In the genomic region with DNA sequence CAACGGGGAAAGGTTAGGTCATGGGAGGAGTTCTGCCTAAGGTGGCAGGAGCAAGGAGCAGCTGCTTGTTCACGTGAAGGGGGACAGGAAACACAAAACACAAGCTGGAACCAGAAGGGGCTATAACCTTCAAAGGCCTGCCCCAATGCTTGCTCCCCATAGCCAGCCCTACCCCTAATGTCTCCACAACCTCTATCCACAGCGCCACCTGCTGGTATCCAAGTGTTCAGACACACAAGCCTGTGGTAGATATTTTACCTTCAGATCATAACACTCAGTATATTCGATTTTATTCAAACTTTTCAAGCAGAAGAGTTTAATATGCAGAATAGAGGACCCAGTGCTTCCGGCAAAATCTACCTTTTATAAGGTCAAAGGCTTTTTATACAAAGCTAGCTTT, we compare ENCODE assay signal across 11 mouse cellular contexts.
DNase-seq lines count a peak whose midpoint lies in the region; ATAC-seq lines count a peak whose summit lies in the region.
"Had no signal": no experiment of that assay in that cellular context is flagged by ENCODE, and none has a peak within 500 bp of the region (broad histone marks: within the 10 kb centered on the region; RNA-seq: fewer than 3 reads in every experiment).

No protein-coding gene starts in this region.

- H3K36me3 ChIP-seq in forebrain, embryonic 11.5 days (ENCODE audit: control insufficient read depth, insufficient read depth, low read length) = no peaks in the 10 kb centered on the region
- no peaks in the 10 kb centered on the region for H3K36me3 ChIP-seq in forebrain, embryonic 13.5 days (ENCODE audit: poor library complexity, severe bottlenecking)
- no peaks in the 10 kb centered on the region for H3K36me3 ChIP-seq in midbrain, embryonic 11.5 days (ENCODE audit: control insufficient read depth, insufficient read depth, low read length)
- H3K36me3 ChIP-seq in midbrain, embryonic 16.5 days (ENCODE audit: control insufficient read depth, insufficient read depth, low read length) = no peaks in the 10 kb centered on the region
- H3K36me3 ChIP-seq in kidney, embryonic 16.5 days (ENCODE audit: insufficient read depth, low read length) = no peaks in the 10 kb centered on the region
- H3K36me3 ChIP-seq: embryonic facial prominence, embryonic 15.5 days had no signal

- H3K9ac ChIP-seq in forebrain, embryonic 11.5 days (ENCODE audit: low read length) = no peak overlapping the region
- no peak overlapping the region for H3K9ac ChIP-seq in forebrain, embryonic 13.5 days
- no peak overlapping the region for H3K9ac ChIP-seq in midbrain, embryonic 11.5 days (ENCODE audit: low read length)
- H3K9ac ChIP-seq in midbrain, embryonic 16.5 days (ENCODE audit: low read depth, low read length) = no peak overlapping the region
- no peak overlapping the region for H3K9ac ChIP-seq in kidney, embryonic 16.5 days (replicated peaks; ENCODE audit: low read length)
- H3K9ac ChIP-seq: embryonic facial prominence, embryonic 15.5 days had no signal

- H3K4me1 ChIP-seq in forebrain, embryonic 11.5 days (replicated peaks; ENCODE audit: control insufficient read depth, insufficient read depth, low read length) = no peaks in the 10 kb centered on the region
- peaks cover 8% of the 10 kb centered on the region; the same call in 1 of the 2 replicates for H3K4me1 ChIP-seq in forebrain, embryonic 13.5 days
- no peaks in the 10 kb centered on the region for H3K4me1 ChIP-seq in midbrain, embryonic 11.5 days (ENCODE audit: control insufficient read depth, insufficient read depth, low read length)
- peaks cover 3% of the 10 kb centered on the region; the same call in 1 of the 2 replicates for H3K4me1 ChIP-seq in midbrain, embryonic 16.5 days (ENCODE audit: control insufficient read depth, insufficient read depth, low read length)
- H3K4me1 ChIP-seq in kidney, embryonic 16.5 days (ENCODE audit: insufficient read depth, low read length) = no peaks in the 10 kb centered on the region

- no peaks in the 10 kb centered on the region for H3K27me3 ChIP-seq in forebrain, embryonic 11.5 days (ENCODE audit: control insufficient read depth, insufficient read depth, low read length)
- no peaks in the 10 kb centered on the region for H3K27me3 ChIP-seq in forebrain, embryonic 13.5 days
- no peaks in the 10 kb centered on the region for H3K27me3 ChIP-seq in midbrain, embryonic 11.5 days (ENCODE audit: control insufficient read depth, insufficient read depth, low read length)
- no peaks in the 10 kb centered on the region for H3K27me3 ChIP-seq in midbrain, embryonic 16.5 days (ENCODE audit: control insufficient read depth, insufficient read depth, low read depth, low read length)
- no peaks in the 10 kb centered on the region for H3K27me3 ChIP-seq in kidney, embryonic 16.5 days (ENCODE audit: insufficient read depth, low read length)
- H3K27me3 ChIP-seq: embryonic facial prominence, embryonic 15.5 days had no signal

- H3K4me3 ChIP-seq in forebrain, embryonic 11.5 days (ENCODE audit: low read depth, low read length) = no peak overlapping the region
- H3K4me3 ChIP-seq in forebrain, embryonic 13.5 days = no peak overlapping the region
- H3K4me3 ChIP-seq in midbrain, embryonic 11.5 days (ENCODE audit: low read depth, low read length) = no peak overlapping the region
- H3K4me3 ChIP-seq in midbrain, embryonic 16.5 days (ENCODE audit: low read depth, low read length) = no peak overlapping the region
- no peak overlapping the region for H3K4me3 ChIP-seq in kidney, embryonic 16.5 days (ENCODE audit: low read length)
- H3K4me3 ChIP-seq: embryonic facial prominence, embryonic 15.5 days had no signal

- no peaks in the 10 kb centered on the region for H3K9me3 ChIP-seq in forebrain, embryonic 11.5 days (ENCODE audit: control insufficient read depth, low read length)
- H3K9me3 ChIP-seq in forebrain, embryonic 13.5 days (replicated peaks) = no peaks in the 10 kb centered on the region
- H3K9me3 ChIP-seq in midbrain, embryonic 11.5 days (ENCODE audit: control insufficient read depth, low read length) = no peaks in the 10 kb centered on the region
- H3K9me3 ChIP-seq in midbrain, embryonic 16.5 days (replicated peaks; ENCODE audit: control insufficient read depth, low read length, poor library complexity, severe bottlenecking) = no peaks in the 10 kb centered on the region
- H3K9me3 ChIP-seq in kidney, embryonic 16.5 days (ENCODE audit: low read length) = peaks cover 3% of the 10 kb centered on the region; the same call in 1 of the 2 replicates
- H3K9me3 ChIP-seq: embryonic facial prominence, embryonic 15.5 days had no signal

- no peak overlapping the region for H3K27ac ChIP-seq in forebrain, embryonic 11.5 days (ENCODE audit: low read depth, low read length)
- no peak overlapping the region for H3K27ac ChIP-seq in forebrain, embryonic 13.5 days
- no peak overlapping the region for H3K27ac ChIP-seq in midbrain, embryonic 11.5 days (ENCODE audit: low read depth, low read length)
- no peak overlapping the region for H3K27ac ChIP-seq in midbrain, embryonic 16.5 days (ENCODE audit: low read length)
- no peak overlapping the region for H3K27ac ChIP-seq in kidney, embryonic 16.5 days (ENCODE audit: low read length)
- H3K27ac ChIP-seq: embryonic facial prominence, embryonic 15.5 days had no signal

- H3K4me2 ChIP-seq in forebrain, embryonic 11.5 days (ENCODE audit: low read depth, low read length, severe bottlenecking) = no peak overlapping the region
- H3K4me2 ChIP-seq in forebrain, embryonic 13.5 days = no peak overlapping the region
- H3K4me2 ChIP-seq in midbrain, embryonic 11.5 days = no peak overlapping the region
- no peak overlapping the region for H3K4me2 ChIP-seq in midbrain, embryonic 16.5 days (ENCODE audit: low read length)
- H3K4me2 ChIP-seq in kidney, embryonic 16.5 days (replicated peaks; ENCODE audit: low read depth, low read length) = no peak overlapping the region
- H3K4me2 ChIP-seq: embryonic facial prominence, embryonic 15.5 days had no signal

- no peak for ATAC-seq in forebrain, embryonic 11.5 days (replicated peaks; ENCODE audit: low FRiP score)
- ATAC-seq in forebrain, embryonic 13.5 days = no peak
- ATAC-seq in midbrain, embryonic 11.5 days (ENCODE audit: low FRiP score) = no peak
- no peak for ATAC-seq in midbrain, embryonic 16.5 days
- ATAC-seq in kidney, embryonic 16.5 days (ENCODE audit: low FRiP score, low TSS enrichment) = no peak

- 83% methylated on average over 5 of the region's 5 CpGs for WGBS in forebrain, embryonic 11.5 days
- 79% methylated on average over 5 of the region's 5 CpGs for WGBS in forebrain, embryonic 13.5 days
- WGBS in midbrain, embryonic 11.5 days = 81% methylated on average over 5 of the region's 5 CpGs
- WGBS in midbrain, embryonic 16.5 days = 83% methylated on average over 5 of the region's 5 CpGs
- 84% methylated on average over 5 of the region's 5 CpGs for WGBS in kidney, embryonic 16.5 days

- DNase-seq in forebrain, embryonic 11.5 days (ENCODE audit: low spot score) = peak; percentile 61
- DNase-seq in midbrain, embryonic 11.5 days (ENCODE audit: low spot score, missing footprints) = peak; percentile 83
- DNase-seq in c-Kit-negative CD71-positive TER-119-positive erythroid progenitor cells, embryonic 14.5 days (ENCODE audit: low read depth, low spot score) = peak; percentile 2
- DNase-seq in testis, postnatal 10 days (ENCODE audit: low spot score) = peak; percentile 51
- DNase-seq in urinary bladder, postnatal 10 days (ENCODE audit: low spot score) = no peak
- DNase-seq: heart, postnatal 10 days; kidney, adult 8-10 months had no signal
